Mouse (Mus musculus) small intestine, adult 2 months (tissue): ENCODE measurements around the gene N4bp2. TPM values are rescaled to one million over a fixed set of nuclear protein-coding genes. Genes with fewer than 3 reads are reported as not detected.
"Not testable (repeated sequence)": the region's sequence is repeated elsewhere in the genome, so short reads cannot be mapped to it uniquely, and the experiment has no call there.

Source experiments
- H3K27ac ChIP-seq: fragments of 200-500 bp; 2 replicates; pipeline ENCODE4 v1.5.1; 2012; ENCODE audit warnings: low read depth, low read length, control low read depth, inconsistent platforms; ENCODE audit not compliant: insufficient read depth
- H3K27me3 ChIP-seq: fragments of 200-500 bp; 2 replicates; pipeline ENCODE4 v1.6.1; 2012; ENCODE audit warnings: mild to moderate bottlenecking, moderate library complexity, low read length, inconsistent platforms; ENCODE audit not compliant: control insufficient read depth, insufficient read depth
- H3K36me3 ChIP-seq: fragments of 200-500 bp; 2 replicates; pipeline ENCODE4 v1.6.1; 2012; ENCODE audit warnings: mild to moderate bottlenecking, low read length, control low read depth, inconsistent platforms; ENCODE audit not compliant: control insufficient read depth, insufficient read depth
- H3K4me1 ChIP-seq: fragments of 200-500 bp; 2 replicates; pipeline ENCODE4 v1.6.1; 2012; ENCODE audit warnings: low read length, inconsistent platforms, mixed read lengths; ENCODE audit not compliant: control insufficient read depth, insufficient read depth, insufficient read length
- H3K4me3 ChIP-seq: fragments of 200-500 bp; 2 replicates; pipeline ENCODE4 v1.5.1; 2012; ENCODE audit warnings: low read depth, mild to moderate bottlenecking, control low read depth, inconsistent platforms, low read length, moderate library complexity
- CTCF ChIP-seq: fragments of 200-500 bp; IDR thresholded peaks from 2 replicates; pipeline ENCODE4 v1.5.1; 2012; ENCODE audit warnings: low read depth, mild to moderate bottlenecking, control low read depth, inconsistent platforms, low read length, moderate library complexity, mixed read lengths; ENCODE audit not compliant: insufficient replicate concordance, insufficient read length; ENCODE audit errors: extremely low read depth
- POLR2A ChIP-seq: fragments of 200-500 bp; IDR thresholded peaks from 2 replicates; pipeline ENCODE4 v1.6.1; 2012; ENCODE audit warnings: low read depth, mild to moderate bottlenecking, control low read depth, inconsistent platforms, low read length, moderate library complexity
- WGBS: fragments of 180-500 bp; shearing (Covaris S2); methylation state at CpG from one replicate; pipeline ENCODE4 v1.1.7; 2018; 5-methylcytosine and 5-hydroxymethylcytosine counted together
- polyA plus RNA-seq: library from polyadenylated mRNA; depleted of rRNA; stranded (reverse); fragments of >200 nt; gene quantifications from 2 replicates; pipeline ENCODE4 v1.2.3, GENCODE M21; 2012

N4bp2 gene
- polyA plus RNA-seq, 1 experiment: 2.3 TPM

- Histone ChIP-seq H3K27ac (peak overlapping the region; percentile 96), H3K4me3 (peak overlapping the region; percentile 100), H3K27me3 (no peaks in the 10 kb centered on the region), H3K4me1 (no peaks in the 10 kb centered on the region), H3K36me3 (no peaks in the 10 kb centered on the region)
- WGBS: 2% methylated on average over 108 of the region's 121 CpGs
- TF ChIP-seq POLR2A: no peak; the same call in 1 of the 2 replicates
- peak; percentile 49 for TF ChIP-seq CTCF
Observed at GRCm38 (mm10) chr5:65763916-65764785, 830 bp downstream of the N4bp2 start.

GRCm38 (mm10) chr5:65764786-65765634 lies 1.7 kb downstream of the N4bp2 start:
- WGBS: 1% methylated on average over 36 of the region's 36 CpGs

GRCm38 (mm10) chr5:65765635-65765911 lies 2.3 kb downstream of the N4bp2 start:
- no peak overlapping the region for H3K27ac ChIP-seq

More at GRCm38 (mm10) chr5:65764786-65765634, 1.7 kb downstream of the N4bp2 start:
- TF ChIP-seq POLR2A (peak; percentile 49; the same call in 1 of the 2 replicates), CTCF (no peak)
- Histone ChIP-seq H3K27ac (peak overlapping the region; percentile 86), H3K4me1 (no peaks in the 10 kb centered on the region), H3K27me3 (no peaks in the 10 kb centered on the region), H3K36me3 (no peaks in the 10 kb centered on the region), H3K4me3 (peak overlapping the region; percentile 100)

GRCm38 (mm10) chr5:65768007-65768406 lies 4.7 kb downstream of the N4bp2 start:
- H3K36me3 ChIP-seq: no peaks in the 10 kb centered on the region
- no peak for TF ChIP-seq CTCF
- TF ChIP-seq POLR2A: no peak
- H3K4me1 ChIP-seq: no peaks in the 10 kb centered on the region
- H3K27ac ChIP-seq: no peak overlapping the region
- 60% methylated on average over 5 of the region's 5 CpGs for WGBS
- H3K27me3 ChIP-seq: no peaks in the 10 kb centered on the region
- H3K4me3 ChIP-seq: no peak overlapping the region

More at GRCm38 (mm10) chr5:65765635-65765911, 2.3 kb downstream of the N4bp2 start:
- H3K36me3 ChIP-seq: no peaks in the 10 kb centered on the region
- 27% methylated on average over 5 of the region's 5 CpGs for WGBS
- H3K4me3 ChIP-seq: no peak overlapping the region
- TF ChIP-seq CTCF (no peak), POLR2A (no peak)
- no peaks in the 10 kb centered on the region for H3K27me3 ChIP-seq
- no peaks in the 10 kb centered on the region for H3K4me1 ChIP-seq

GRCm38 (mm10) chr5:65770065-65770464 lies 6.7 kb downstream of the N4bp2 start:
- H3K27ac ChIP-seq: no peak overlapping the region
- H3K27me3 ChIP-seq: no peaks in the 10 kb centered on the region
- no peaks in the 10 kb centered on the region for H3K36me3 ChIP-seq
- no peak for TF ChIP-seq POLR2A
- TF ChIP-seq CTCF: no peak
- H3K4me1 ChIP-seq: no peaks in the 10 kb centered on the region
- 97% methylated on average over 7 of the region's 7 CpGs for WGBS
- no peak overlapping the region for H3K4me3 ChIP-seq

GRCm38 (mm10) chr5:65770493-65770892 lies 7.2 kb downstream of the N4bp2 start:
- TF ChIP-seq POLR2A (no peak), CTCF (no peak)
- no peaks in the 10 kb centered on the region for H3K27me3 ChIP-seq
- no peaks in the 10 kb centered on the region for H3K36me3 ChIP-seq
- no peak overlapping the region for H3K27ac ChIP-seq
- WGBS: 92% methylated on average over 4 of the region's 4 CpGs
- H3K4me3 ChIP-seq: no peak overlapping the region
- H3K4me1 ChIP-seq: no peaks in the 10 kb centered on the region

DNA sequence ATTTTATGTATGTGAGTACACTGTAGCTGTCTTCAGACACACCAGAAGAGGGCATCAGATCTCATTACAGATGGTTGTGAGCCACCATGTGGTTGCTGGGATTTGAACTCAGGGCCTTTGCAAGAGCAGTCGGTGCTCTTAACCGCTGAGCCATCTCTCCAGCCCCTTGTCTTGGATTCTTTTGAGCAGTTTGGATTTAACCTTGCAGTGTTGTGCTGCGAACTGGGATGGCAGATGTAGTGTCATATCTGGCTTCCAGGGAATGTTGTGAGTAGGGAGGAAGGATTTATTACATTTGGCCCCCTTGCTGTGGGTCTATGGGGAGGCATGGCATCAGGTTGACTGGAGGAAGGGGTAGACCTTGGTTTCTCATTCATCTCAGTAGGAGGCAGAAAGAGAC lies 10.6 kb downstream of the N4bp2 start:
- not testable (repeated sequence) for H3K27ac ChIP-seq, H3K27me3 ChIP-seq, H3K36me3 ChIP-seq, H3K4me3 ChIP-seq, H3K4me1 ChIP-seq
- WGBS: 98% methylated on average over 3 of the region's 3 CpGs
